Mouse (Mus musculus): ENCODE results near the gene Wdr24.
A peak's percentile ranks its signal among the peaks of the same experiment; 100 is the strongest.
"Not testable (repeated sequence)": the region's sequence is repeated elsewhere in the genome, so short reads cannot be mapped to it uniquely, and the experiment has no call there.

The Wdr24 gene

GRCm38 (mm10) chr17:25823452-25823851 is at the start of gene Wdr24:
TSS of gene Wdr24 (plus strand) at chr17:25823627.
- DNase-seq = peak; percentile 86

- DNase-seq = peak; percentile 50
These were observed 47.9 kb upstream of the Wdr24 start for GRCm38 (mm10) chr17:25775318-25776062.

GRCm38 (mm10) chr17:25777948-25778347 is 45.5 kb upstream of the Wdr24 start:
- no peak for DNase-seq

- no peak for DNase-seq
These were observed 42.1 kb upstream of the Wdr24 start for GRCm38 (mm10) chr17:25781339-25781738.

- no peak for DNase-seq
These were observed 40.3 kb upstream of the Wdr24 start for GRCm38 (mm10) chr17:25783086-25783485.

- DNase-seq = no peak
These were observed 39.4 kb upstream of the Wdr24 start for GRCm38 (mm10) chr17:25783861-25784574.

- peak; percentile 98 for DNase-seq
These were observed 38.1 kb upstream of the Wdr24 start, which contains the start of gene Haghl for GRCm38 (mm10) chr17:25785281-25785745. TSS of gene Haghl (minus strand) at chr17:25785673.

GRCm38 (mm10) chr17:25786280-25786679 is 37.1 kb upstream of the Wdr24 start, which contains the start of gene Ccdc78:
TSS of gene Ccdc78 (plus strand) at chr17:25786580.
- DNase-seq = no peak

- no peak for DNase-seq
These were observed 36.5 kb upstream of the Wdr24 start for GRCm38 (mm10) chr17:25786781-25787504.

GRCm38 (mm10) chr17:25791320-25791842 is 32.0 kb upstream of the Wdr24 start:
- DNase-seq = no peak

- peak; percentile 88 for DNase-seq
These were observed 31.4 kb upstream of the Wdr24 start for GRCm38 (mm10) chr17:25791843-25792527.

GRCm38 (mm10) chr17:25792615-25793014 is 30.8 kb upstream of the Wdr24 start, which contains the start of gene Fam173a:
TSS of gene Fam173a (minus strand) at chr17:25792901.
- DNase-seq = peak; percentile 92

GRCm38 (mm10) chr17:25794197-25794596 is 29.2 kb upstream of the Wdr24 start:
- DNase-seq = no peak

- no peak for DNase-seq
These were observed 28.4 kb upstream of the Wdr24 start for GRCm38 (mm10) chr17:25794998-25795397.

- peak; percentile 80 for DNase-seq
These were observed 27.8 kb upstream of the Wdr24 start, which contains the start of gene AC134908.4 for GRCm38 (mm10) chr17:25795609-25796092. TSS of gene AC134908.4 (minus strand) at chr17:25795659.

- peak; percentile 54 for DNase-seq
These were observed 27.1 kb upstream of the Wdr24 start for GRCm38 (mm10) chr17:25796211-25796771.

- DNase-seq = peak; percentile 93
These were observed 26.5 kb upstream of the Wdr24 start, which contains the start of gene Metrn for GRCm38 (mm10) chr17:25796951-25797369. TSS of gene Metrn (minus strand) at chr17:25797136.

- peak; percentile 81 for DNase-seq
These were observed 22.4 kb upstream of the Wdr24 start for GRCm38 (mm10) chr17:25801029-25801428.

GRCm38 (mm10) chr17:25802825-25803517 is 20.5 kb upstream of the Wdr24 start:
- no peak for DNase-seq

GRCm38 (mm10) chr17:25806507-25806906 is 16.9 kb upstream of the Wdr24 start:
- no peak for DNase-seq

GRCm38 (mm10) chr17:25807452-25807851 is 16.0 kb upstream of the Wdr24 start:
- DNase-seq = not testable (repeated sequence)
